14 mouse cellular contexts compared by ENCODE assay signal in genomic region chr10:74987698-74988470, GRCm38 (mm10). TPM values are rescaled to one million over a fixed set of nuclear protein-coding genes. Genes with fewer than 3 reads are reported as not detected.
DNase-seq lines count a peak whose midpoint lies in the region; ATAC-seq lines count a peak whose summit lies in the region.
"Had no signal": no experiment of that assay in that cellular context is flagged by ENCODE, and none has a peak within 500 bp of the region (broad histone marks: within the 10 kb centered on the region; RNA-seq: fewer than 3 reads in every experiment).

No protein-coding gene starts in this region.

- H3K27me3 ChIP-seq in heart, embryonic 16.5 days (ENCODE audit: control insufficient read depth, insufficient read depth, low read length), result peaks cover 13% of the 10 kb centered on the region
- H3K27me3 ChIP-seq in neural tube, embryonic 14.5 days (ENCODE audit: control insufficient read depth, insufficient read depth, low read length), result no peaks in the 10 kb centered on the region
- no peaks in the 10 kb centered on the region for H3K27me3 ChIP-seq in liver, embryonic 13.5 days

- no peak for DNase-seq in heart, adult 9 months (ENCODE audit: low spot score in 2 of 2)
- no peak for DNase-seq in neural tube, embryonic 10.5 days (ENCODE audit: extremely low spot score, low spot score)
- no peak for DNase-seq in liver, embryonic 13.5 days
- no peak for DNase-seq in spleen, postnatal 4 days (ENCODE audit: low spot score in 2 of 2)
- no peak for DNase-seq in B cell, adult 2 months
- DNase-seq: adrenal gland, adult 8-10 months; cerebellum, postnatal 14 days; heart, postnatal 10 days; thymus, postnatal 36 days had no signal

- no peak for ATAC-seq in heart, embryonic 16.5 days (replicated peaks; ENCODE audit: extremely low read depth, insufficient read depth, low FRiP score)
- peak; percentile 15; the same call in 1 of the 2 replicates for ATAC-seq in neural tube, embryonic 14.5 days (ENCODE audit: low read depth)
- ATAC-seq in liver, embryonic 13.5 days (ENCODE audit: low read depth), result peak; percentile 59

- H3K27ac ChIP-seq in heart, embryonic 16.5 days (ENCODE audit: low read length), result no peak overlapping the region
- H3K27ac ChIP-seq in neural tube, embryonic 14.5 days (ENCODE audit: low read depth, low read length), result no peak overlapping the region
- no peak overlapping the region for H3K27ac ChIP-seq in liver, embryonic 13.5 days
- H3K27ac ChIP-seq: layer of hippocampus, adult 2 months had no signal

- H3K9me3 ChIP-seq in heart, embryonic 16.5 days (replicated peaks; ENCODE audit: control insufficient read depth, low read length), result no peaks in the 10 kb centered on the region
- H3K9me3 ChIP-seq in neural tube, embryonic 14.5 days (ENCODE audit: control insufficient read depth, low read length), result no peaks in the 10 kb centered on the region
- H3K9me3 ChIP-seq in liver, embryonic 13.5 days (replicated peaks), result no peaks in the 10 kb centered on the region

- 45% methylated on average over 14 of the region's 14 CpGs for WGBS in heart, embryonic 16.5 days
- WGBS in neural tube, embryonic 14.5 days, result 89% methylated on average over 14 of the region's 14 CpGs
- WGBS in liver, embryonic 13.5 days (ENCODE audit: insufficient replicate concordance), result 18% methylated on average over 14 of the region's 14 CpGs

- no peaks in the 10 kb centered on the region for H3K36me3 ChIP-seq in heart, embryonic 16.5 days (ENCODE audit: control insufficient read depth, insufficient read depth)
- peaks cover 10% of the 10 kb centered on the region for H3K36me3 ChIP-seq in neural tube, embryonic 14.5 days (ENCODE audit: control insufficient read depth, insufficient read depth, low read length)
- H3K36me3 ChIP-seq in liver, embryonic 13.5 days, result no peaks in the 10 kb centered on the region
- H3K36me3 ChIP-seq: G1E had no signal

- H3K4me3 ChIP-seq in heart, embryonic 16.5 days (ENCODE audit: low read length), result no peak overlapping the region
- no peak overlapping the region for H3K4me3 ChIP-seq in neural tube, embryonic 14.5 days (ENCODE audit: low read depth, low read length)
- H3K4me3 ChIP-seq in liver, embryonic 13.5 days (replicated peaks), result no peak overlapping the region
- H3K4me3 ChIP-seq: layer of hippocampus, adult 2 months had no signal

- no peak overlapping the region for H3K9ac ChIP-seq in heart, embryonic 16.5 days (ENCODE audit: low read length)
- H3K9ac ChIP-seq in neural tube, embryonic 14.5 days (replicated peaks; ENCODE audit: low read depth, low read length), result no peak overlapping the region
- no peak overlapping the region for H3K9ac ChIP-seq in liver, embryonic 13.5 days

- H3K4me1 ChIP-seq in heart, embryonic 16.5 days (ENCODE audit: control insufficient read depth, insufficient read depth, low read length), result peaks cover 7% of the 10 kb centered on the region
- no peaks in the 10 kb centered on the region for H3K4me1 ChIP-seq in neural tube, embryonic 14.5 days (ENCODE audit: control insufficient read depth, insufficient read depth, low read length)
- peaks cover 16% of the 10 kb centered on the region; the same call in 1 of the 2 replicates for H3K4me1 ChIP-seq in liver, embryonic 13.5 days (replicated peaks)

- H3K4me2 ChIP-seq in heart, embryonic 16.5 days (ENCODE audit: low read depth, low read length), result peak overlapping the region; percentile 18; the same call in 1 of the 2 replicates
- H3K4me2 ChIP-seq in neural tube, embryonic 14.5 days (ENCODE audit: low read depth, low read length), result no peak overlapping the region
- H3K4me2 ChIP-seq in liver, embryonic 13.5 days, result 0 out of 2 replicates have a peak overlapping the region, but pooled peaks have one; percentile 14

RNA-seq across cellular contexts. Expression of gene Gnaz, which starts 20.9 kb away (rescaled TPM):
- polyA plus RNA-seq in heart, embryonic 16.5 days (2015; fragmentation: Nextera tagmentation; extraction: Ambion mirVana), result 0.69 and 0.79 TPM in 2 replicates
- 59.8 and 61.2 TPM in 2 replicates for polyA plus RNA-seq in neural tube, embryonic 14.5 days (2014; fragmentation: Nextera tagmentation; extraction: Ambion mirVana)
- polyA plus RNA-seq in liver, embryonic 13.5 days (2015; fragmentation: Nextera tagmentation; extraction: Ambion mirVana), result 5.1 and 5.2 TPM in 2 replicates
- polyA plus RNA-seq: liver, adult 2 months had no signal

RNA-seq across cellular contexts. Expression of gene Rsph14, which starts 44.5 kb away (rescaled TPM):
- polyA plus RNA-seq in heart, embryonic 16.5 days (2015; fragmentation: Nextera tagmentation; extraction: Ambion mirVana), result 0.37 and 0.60 TPM in 2 replicates
- 0.33 TPM in 1 of 2 replicates, not detected in the other for polyA plus RNA-seq in neural tube, embryonic 14.5 days (2014; fragmentation: Nextera tagmentation; extraction: Ambion mirVana)
- not detected in 2 replicates for polyA plus RNA-seq in liver, embryonic 13.5 days (2015; fragmentation: Nextera tagmentation; extraction: Ambion mirVana)
- polyA plus RNA-seq: G1E; liver, adult 2 months had no signal

RNA-seq across cellular contexts. Expression of gene Rab36, which starts 49.0 kb away (rescaled TPM):
- polyA plus RNA-seq in heart, embryonic 16.5 days (2015; fragmentation: Nextera tagmentation; extraction: Ambion mirVana), result 1.7 and 3.1 TPM in 2 replicates
- 13.9 and 18.8 TPM in 2 replicates for polyA plus RNA-seq in neural tube, embryonic 14.5 days (2014; fragmentation: Nextera tagmentation; extraction: Ambion mirVana)
- 2.1 and 2.5 TPM in 2 replicates for polyA plus RNA-seq in liver, embryonic 13.5 days (2015; fragmentation: Nextera tagmentation; extraction: Ambion mirVana)
- polyA plus RNA-seq: G1E had no signal
